Mouse (Mus musculus): ENCODE measurements at regions not wholly inside any gene's neighbourhood (a gene's known extent, or its start where the extent isn't known, plus 50 kb on each side); places are given as distances from the start of the nearest gene placed in this dataset.

- H3K27ac ChIP-seq (ENCODE audit: low read length) = no peak overlapping the region
- 0 out of 2 replicates have a peak, but pooled peaks have one; percentile 16 for ATAC-seq (ENCODE audit: low read depth)
- H3K4me3 ChIP-seq (ENCODE audit: low read length) = no peak overlapping the region
- 83% methylated on average over 6 of the region's 6 CpGs for WGBS
- H3K27me3 ChIP-seq (ENCODE audit: control insufficient read depth, insufficient read depth, low read depth, low read length) = no peaks in the 10 kb centered on the region; the same call in 1 of the 2 replicates
- H3K4me2 ChIP-seq (ENCODE audit: low read depth, low read length) = no peak overlapping the region
- no peaks in the 10 kb centered on the region for H3K36me3 ChIP-seq (ENCODE audit: control insufficient read depth, insufficient read depth, low read length)
- no peaks in the 10 kb centered on the region for H3K9me3 ChIP-seq (ENCODE audit: control insufficient read depth, low read length)
- no peak overlapping the region for H3K9ac ChIP-seq (ENCODE audit: low read length)
- H3K4me1 ChIP-seq (replicated peaks; ENCODE audit: control insufficient read depth, insufficient read depth, low read length) = peaks cover 6% of the 10 kb centered on the region
These were observed 194.6 kb upstream of the Daam1 start for GRCm38 (mm10) chr12:71636300-71636699.

- Histone ChIP-seq H3K9ac (ENCODE audit: low read length) (no peak overlapping the region), H3K27ac (ENCODE audit: low read length) (no peak overlapping the region)
- no peak for ATAC-seq (ENCODE audit: low read depth)
These were observed 193.6 kb upstream of the Daam1 start for GRCm38 (mm10) chr12:71637248-71637647.

GRCm38 (mm10) chr12:71638246-71638645 is 192.6 kb upstream of the Daam1 start:
- Histone ChIP-seq H3K4me2 (ENCODE audit: low read depth, low read length) (no peak overlapping the region), H3K9ac (ENCODE audit: low read length) (no peak overlapping the region), H3K27ac (ENCODE audit: low read length) (no peak overlapping the region), H3K27me3 (ENCODE audit: control insufficient read depth, insufficient read depth, low read depth, low read length) (no peaks in the 10 kb centered on the region; the same call in 1 of the 2 replicates), H3K36me3 (ENCODE audit: control insufficient read depth, insufficient read depth, low read length) (no peaks in the 10 kb centered on the region), H3K4me3 (ENCODE audit: low read length) (no peak overlapping the region), H3K4me1 (replicated peaks; ENCODE audit: control insufficient read depth, insufficient read depth, low read length) (peaks cover 9% of the 10 kb centered on the region), H3K9me3 (ENCODE audit: control insufficient read depth, low read length) (no peaks in the 10 kb centered on the region)
- ATAC-seq (ENCODE audit: low read depth) = no peak
- WGBS = 27% methylated on average over 8 of the region's 8 CpGs

More at GRCm38 (mm10) chr12:71637248-71637647, 193.6 kb upstream of the Daam1 start:
- Histone ChIP-seq H3K4me2 (ENCODE audit: low read depth, low read length) (no peak overlapping the region), H3K36me3 (ENCODE audit: control insufficient read depth, insufficient read depth, low read length) (no peaks in the 10 kb centered on the region), H3K4me1 (replicated peaks; ENCODE audit: control insufficient read depth, insufficient read depth, low read length) (peaks cover 6% of the 10 kb centered on the region), H3K4me3 (ENCODE audit: low read length) (no peak overlapping the region), H3K9me3 (ENCODE audit: control insufficient read depth, low read length) (no peaks in the 10 kb centered on the region), H3K27me3 (ENCODE audit: control insufficient read depth, insufficient read depth, low read depth, low read length) (no peaks in the 10 kb centered on the region; the same call in 1 of the 2 replicates)
- 46% methylated on average over 3 of the region's 3 CpGs for WGBS

GRCm38 (mm10) chr12:71640058-71640501 is 190.8 kb upstream of the Daam1 start:
- Histone ChIP-seq H3K4me1 (replicated peaks; ENCODE audit: control insufficient read depth, insufficient read depth, low read length) (peaks cover 9% of the 10 kb centered on the region), H3K4me2 (ENCODE audit: low read depth, low read length) (no peak overlapping the region), H3K27me3 (ENCODE audit: control insufficient read depth, insufficient read depth, low read depth, low read length) (no peaks in the 10 kb centered on the region; the same call in 1 of the 2 replicates), H3K27ac (ENCODE audit: low read length) (no peak overlapping the region), H3K36me3 (ENCODE audit: control insufficient read depth, insufficient read depth, low read length) (no peaks in the 10 kb centered on the region), H3K4me3 (ENCODE audit: low read length) (no peak overlapping the region), H3K9me3 (ENCODE audit: control insufficient read depth, low read length) (no peaks in the 10 kb centered on the region), H3K9ac (ENCODE audit: low read length) (no peak overlapping the region)
- 24% methylated on average over 10 of the region's 10 CpGs for WGBS
- ATAC-seq (ENCODE audit: low read depth) = peak; percentile 95

GRCm38 (mm10) chr12:71641486-71641885 is 189.4 kb upstream of the Daam1 start:
- no peaks in the 10 kb centered on the region; the same call in 1 of the 2 replicates for H3K27me3 ChIP-seq (ENCODE audit: control insufficient read depth, insufficient read depth, low read depth, low read length)
- 53% methylated on average over 2 of the region's 2 CpGs for WGBS
- H3K36me3 ChIP-seq (ENCODE audit: control insufficient read depth, insufficient read depth, low read length) = no peaks in the 10 kb centered on the region
- no peaks in the 10 kb centered on the region for H3K9me3 ChIP-seq (ENCODE audit: control insufficient read depth, low read length)
- no peak overlapping the region for H3K4me3 ChIP-seq (ENCODE audit: low read length)
- no peak overlapping the region for H3K9ac ChIP-seq (ENCODE audit: low read length)
- H3K4me2 ChIP-seq (ENCODE audit: low read depth, low read length) = no peak overlapping the region
- H3K27ac ChIP-seq (ENCODE audit: low read length) = no peak overlapping the region
- ATAC-seq (ENCODE audit: low read depth) = no peak
- H3K4me1 ChIP-seq (replicated peaks; ENCODE audit: control insufficient read depth, insufficient read depth, low read length) = peaks cover 9% of the 10 kb centered on the region

GRCm38 (mm10) chr12:71642797-71643337 is 188.0 kb upstream of the Daam1 start:
- Histone ChIP-seq H3K4me2 (ENCODE audit: low read depth, low read length) (no peak overlapping the region), H3K9ac (ENCODE audit: low read length) (no peak overlapping the region), H3K36me3 (ENCODE audit: control insufficient read depth, insufficient read depth, low read length) (no peaks in the 10 kb centered on the region), H3K4me1 (replicated peaks; ENCODE audit: control insufficient read depth, insufficient read depth, low read length) (peaks cover 9% of the 10 kb centered on the region), H3K27ac (ENCODE audit: low read length) (no peak overlapping the region), H3K4me3 (ENCODE audit: low read length) (no peak overlapping the region), H3K9me3 (ENCODE audit: control insufficient read depth, low read length) (no peaks in the 10 kb centered on the region), H3K27me3 (ENCODE audit: control insufficient read depth, insufficient read depth, low read depth, low read length) (no peaks in the 10 kb centered on the region; the same call in 1 of the 2 replicates)
- no peak for ATAC-seq (ENCODE audit: low read depth)
- 60% methylated on average over 8 of the region's 8 CpGs for WGBS

GRCm38 (mm10) chr12:71651251-71651650 is 179.6 kb upstream of the Daam1 start:
- no peak overlapping the region for H3K4me3 ChIP-seq (ENCODE audit: low read length)
- WGBS = 60% methylated on average over 2 of the region's 2 CpGs
- no peak overlapping the region for H3K4me2 ChIP-seq (ENCODE audit: low read depth, low read length)
- no peaks in the 10 kb centered on the region for H3K27me3 ChIP-seq (ENCODE audit: control insufficient read depth, insufficient read depth, low read depth, low read length)
- H3K9me3 ChIP-seq (ENCODE audit: control insufficient read depth, low read length) = no peaks in the 10 kb centered on the region
- H3K4me1 ChIP-seq (replicated peaks; ENCODE audit: control insufficient read depth, insufficient read depth, low read length) = no peaks in the 10 kb centered on the region
- H3K27ac ChIP-seq (ENCODE audit: low read length) = no peak overlapping the region
- no peak overlapping the region for H3K9ac ChIP-seq (ENCODE audit: low read length)
- no peak for ATAC-seq (ENCODE audit: low read depth)
- no peaks in the 10 kb centered on the region for H3K36me3 ChIP-seq (ENCODE audit: control insufficient read depth, insufficient read depth, low read length)

- WGBS = 63% methylated on average over 10 of the region's 10 CpGs
- H3K36me3 ChIP-seq (ENCODE audit: control insufficient read depth, insufficient read depth, low read length) = no peaks in the 10 kb centered on the region
- H3K4me3 ChIP-seq (ENCODE audit: low read length) = no peak overlapping the region
- no peak overlapping the region for H3K4me2 ChIP-seq (ENCODE audit: low read depth, low read length)
- ATAC-seq (ENCODE audit: low read depth) = no peak
- H3K4me1 ChIP-seq (replicated peaks; ENCODE audit: control insufficient read depth, insufficient read depth, low read length) = no peaks in the 10 kb centered on the region
- no peaks in the 10 kb centered on the region for H3K9me3 ChIP-seq (ENCODE audit: control insufficient read depth, low read length)
- no peak overlapping the region for H3K27ac ChIP-seq (ENCODE audit: low read length)
- no peak overlapping the region for H3K9ac ChIP-seq (ENCODE audit: low read length)
- H3K27me3 ChIP-seq (ENCODE audit: control insufficient read depth, insufficient read depth, low read depth, low read length) = no peaks in the 10 kb centered on the region
These were observed 137.4 kb upstream of the Daam1 start for GRCm38 (mm10) chr12:71693346-71694038.

GRCm38 (mm10) chr12:71701753-71702152 is 129.1 kb upstream of the Daam1 start:
- ATAC-seq (ENCODE audit: low read depth) = no peak

More at GRCm38 (mm10) chr12:71701753-71702152, 129.1 kb upstream of the Daam1 start:
- H3K36me3 ChIP-seq (ENCODE audit: control insufficient read depth, insufficient read depth, low read length) = no peaks in the 10 kb centered on the region
- no peak overlapping the region for H3K9ac ChIP-seq (ENCODE audit: low read length)
- peaks cover 5% of the 10 kb centered on the region for H3K9me3 ChIP-seq (ENCODE audit: control insufficient read depth, low read length)
- no peak overlapping the region for H3K4me2 ChIP-seq (ENCODE audit: low read depth, low read length)
- no peaks in the 10 kb centered on the region for H3K27me3 ChIP-seq (ENCODE audit: control insufficient read depth, insufficient read depth, low read depth, low read length)
- H3K27ac ChIP-seq (ENCODE audit: low read length) = no peak overlapping the region
- H3K4me3 ChIP-seq (ENCODE audit: low read length) = no peak overlapping the region
- H3K4me1 ChIP-seq (replicated peaks; ENCODE audit: control insufficient read depth, insufficient read depth, low read length) = no peaks in the 10 kb centered on the region
- 91% methylated on average over 2 of the region's 2 CpGs for WGBS

Data from lung, embryonic 16.5 days (tissue).